Mouse (Mus musculus) neural tube, embryonic 14.5 days (tissue): ENCODE measurements at regions not wholly inside any gene's neighbourhood (a gene's known extent, or its start where the extent isn't known, plus 50 kb on each side); places are given as distances from the start of the nearest gene placed in this dataset.

ENCODE experiments used
- ATAC-seq: fragments of 200-750 bp; cut with Nextera tagmentation; 2 replicates; pipeline ENCODE4 v1.8.0; 2017; ENCODE audit warnings: low read depth, mild to moderate bottlenecking, moderate TSS enrichment, moderate library complexity
- H3K27ac ChIP-seq: fragments of 300-500 bp; sonication (generic); 2 replicates; pipeline ENCODE4 v1.5.1; 2014; ENCODE audit warnings: low read depth, mild to moderate bottlenecking, control low read depth, low read length, moderate library complexity, mixed read lengths
- H3K27me3 ChIP-seq: fragments of 300-500 bp; sonication (generic); 2 replicates; pipeline ENCODE4 v1.6.1; 2014; ENCODE audit warnings: low read length; ENCODE audit not compliant: control insufficient read depth, insufficient read depth
- H3K36me3 ChIP-seq: fragments of 300-500 bp; sonication (generic); 2 replicates; pipeline ENCODE4 v1.6.1; 2014; ENCODE audit warnings: low read length, mixed read lengths; ENCODE audit not compliant: control insufficient read depth, insufficient read depth
- H3K4me1 ChIP-seq: fragments of 300-500 bp; sonication (generic); 2 replicates; pipeline ENCODE4 v1.6.1; 2014; ENCODE audit warnings: low read length; ENCODE audit not compliant: control insufficient read depth, insufficient read depth
- H3K4me2 ChIP-seq: fragments of 300-500 bp; sonication (generic); 2 replicates; pipeline ENCODE4 v1.6.1; 2014; ENCODE audit warnings: mild to moderate bottlenecking, low read depth, low read length, control low read depth
- H3K4me3 ChIP-seq: fragments of 300-500 bp; sonication (generic); 2 replicates; pipeline ENCODE4 v1.5.1; 2014; ENCODE audit warnings: low read depth, low read length, control low read depth, mixed read lengths
- H3K9ac ChIP-seq: fragments of 300-500 bp; sonication (generic); replicated peaks from 2 replicates; pipeline ENCODE4 v1.6.1; 2014; ENCODE audit warnings: low read depth, mild to moderate bottlenecking, control low read depth, low read length, mixed read lengths
- H3K9me3 ChIP-seq: fragments of 300-500 bp; sonication (generic); 2 replicates; pipeline ENCODE4 v1.6.1; 2016; ENCODE audit warnings: low read length; ENCODE audit not compliant: control insufficient read depth
- WGBS: fragments of 180-500 bp; shearing (Covaris S2); extraction: QIAGEN DNeasy Blood & Tissue Kit; methylation state at CpG from one replicate; pipeline ENCODE4 v1.1.7; 2014; 5-methylcytosine and 5-hydroxymethylcytosine counted together

GRCm38 (mm10) chr2:92836203-92836602 lies 78.7 kb upstream of the Syt13 start:
- H3K4me2 ChIP-seq: no peak overlapping the region
- 75% methylated on average over 4 of the region's 4 CpGs for WGBS
- H3K27ac ChIP-seq: no peak overlapping the region

GRCm38 (mm10) chr2:92838012-92838411 lies 76.9 kb upstream of the Syt13 start:
- Histone ChIP-seq H3K27ac (no peak overlapping the region), H3K9me3 (no peaks in the 10 kb centered on the region), H3K27me3 (no peaks in the 10 kb centered on the region; the same call in 1 of the 2 replicates), H3K9ac (no peak overlapping the region), H3K4me1 (0 out of 2 replicates have a peak, but pooled peaks cover 5% of the 10 kb centered on the region), H3K4me3 (no peak overlapping the region), H3K4me2 (no peak overlapping the region), H3K36me3 (no peaks in the 10 kb centered on the region)
- 88% methylated on average over 5 of the region's 5 CpGs for WGBS
- ATAC-seq: no peak

More at GRCm38 (mm10) chr2:92836203-92836602, 78.7 kb upstream of the Syt13 start:
- Histone ChIP-seq H3K9me3 (no peaks in the 10 kb centered on the region), H3K36me3 (no peaks in the 10 kb centered on the region), H3K27me3 (no peaks in the 10 kb centered on the region; the same call in 1 of the 2 replicates), H3K4me3 (no peak overlapping the region), H3K4me1 (0 out of 2 replicates have a peak, but pooled peaks cover 5% of the 10 kb centered on the region), H3K9ac (no peak overlapping the region)
- no peak for ATAC-seq

GRCm38 (mm10) chr2:92840009-92840408 lies 74.9 kb upstream of the Syt13 start:
- no peak overlapping the region for H3K4me3 ChIP-seq
- H3K27me3 ChIP-seq: no peaks in the 10 kb centered on the region; the same call in 1 of the 2 replicates
- H3K4me1 ChIP-seq: peaks cover 13% of the 10 kb centered on the region; the same call in 1 of the 2 replicates
- H3K36me3 ChIP-seq: no peaks in the 10 kb centered on the region
- no peak overlapping the region for H3K27ac ChIP-seq
- no peak overlapping the region for H3K9ac ChIP-seq
- ATAC-seq: 0 out of 2 replicates have a peak, but pooled peaks have one; percentile 53
- no peaks in the 10 kb centered on the region for H3K9me3 ChIP-seq
- 20% methylated on average over 4 of the region's 4 CpGs for WGBS
- no peak overlapping the region for H3K4me2 ChIP-seq

GRCm38 (mm10) chr2:92841626-92842025 lies 73.3 kb upstream of the Syt13 start:
- no peaks in the 10 kb centered on the region for H3K9me3 ChIP-seq
- no peak for ATAC-seq
- no peaks in the 10 kb centered on the region; the same call in 1 of the 2 replicates for H3K27me3 ChIP-seq
- H3K9ac ChIP-seq: no peak overlapping the region
- no peaks in the 10 kb centered on the region for H3K36me3 ChIP-seq
- H3K27ac ChIP-seq: no peak overlapping the region
- 41% methylated on average over 3 of the region's 3 CpGs for WGBS
- peaks cover 22% of the 10 kb centered on the region; the same call in 1 of the 2 replicates for H3K4me1 ChIP-seq
- no peak overlapping the region for H3K4me2 ChIP-seq
- H3K4me3 ChIP-seq: no peak overlapping the region

GRCm38 (mm10) chr2:92845061-92845769 lies 69.7 kb upstream of the Syt13 start:
- Histone ChIP-seq H3K4me1 (peaks cover 32% of the 10 kb centered on the region; the same call in 1 of the 2 replicates), H3K9ac (no peak overlapping the region), H3K36me3 (no peaks in the 10 kb centered on the region), H3K27ac (peak overlapping the region; percentile 46), H3K4me2 (peak overlapping the region; percentile 4; the same call in 1 of the 2 replicates), H3K4me3 (no peak overlapping the region), H3K27me3 (no peaks in the 10 kb centered on the region; the same call in 1 of the 2 replicates), H3K9me3 (no peaks in the 10 kb centered on the region)
- 6% methylated on average over 14 of the region's 14 CpGs for WGBS
- peak; percentile 74 for ATAC-seq

GRCm38 (mm10) chr2:92848962-92849361 lies 65.9 kb upstream of the Syt13 start:
- 29% methylated on average over 13 of the region's 13 CpGs for WGBS
- Histone ChIP-seq H3K27me3 (no peaks in the 10 kb centered on the region), H3K4me3 (no peak overlapping the region), H3K9me3 (no peaks in the 10 kb centered on the region), H3K4me2 (no peak overlapping the region), H3K36me3 (no peaks in the 10 kb centered on the region), H3K4me1 (peaks cover 33% of the 10 kb centered on the region; the same call in 1 of the 2 replicates), H3K27ac (peak overlapping the region; percentile 60), H3K9ac (no peak overlapping the region)
- ATAC-seq: no peak

GRCm38 (mm10) chr2:92851336-92851735 lies 63.6 kb upstream of the Syt13 start:
- 44% methylated on average over 5 of the region's 5 CpGs for WGBS
- no peaks in the 10 kb centered on the region for H3K36me3 ChIP-seq
- H3K9ac ChIP-seq: no peak overlapping the region
- peaks cover 16% of the 10 kb centered on the region; the same call in 1 of the 2 replicates for H3K4me1 ChIP-seq
- no peaks in the 10 kb centered on the region for H3K27me3 ChIP-seq
- H3K4me3 ChIP-seq: no peak overlapping the region
- H3K4me2 ChIP-seq: no peak overlapping the region
- H3K9me3 ChIP-seq: no peaks in the 10 kb centered on the region
- ATAC-seq: no peak
- H3K27ac ChIP-seq: no peak overlapping the region

- Histone ChIP-seq H3K36me3 (no peaks in the 10 kb centered on the region), H3K9ac (no peak overlapping the region), H3K27ac (no peak overlapping the region), H3K4me1 (peaks cover 16% of the 10 kb centered on the region; the same call in 1 of the 2 replicates), H3K9me3 (no peaks in the 10 kb centered on the region), H3K4me3 (no peak overlapping the region), H3K4me2 (no peak overlapping the region), H3K27me3 (no peaks in the 10 kb centered on the region)
- ATAC-seq: no peak
- 77% methylated on average over 3 of the region's 3 CpGs for WGBS
These were observed 61.7 kb upstream of the Syt13 start for GRCm38 (mm10) chr2:92853175-92853574.

GRCm38 (mm10) chr2:92854331-92854730 lies 60.6 kb upstream of the Syt13 start:
- Histone ChIP-seq H3K4me3 (no peak overlapping the region), H3K27me3 (no peaks in the 10 kb centered on the region), H3K9ac (no peak overlapping the region), H3K9me3 (no peaks in the 10 kb centered on the region), H3K4me2 (no peak overlapping the region), H3K36me3 (no peaks in the 10 kb centered on the region), H3K27ac (no peak overlapping the region), H3K4me1 (peaks cover 8% of the 10 kb centered on the region; the same call in 1 of the 2 replicates)
- ATAC-seq: no peak
- 69% methylated on average over 4 of the region's 4 CpGs for WGBS
